Mouse (Mus musculus) kidney, adult 2 months (tissue): Measurements from ENCODE around the gene Tmem130.

Source experiments
- CTCF ChIP-seq: fragments of 200-500 bp; conservative IDR thresholded peaks from 2 replicates; pipeline ENCODE4 v1.5.1; 2011; ENCODE audit warnings: low read depth, mild to moderate bottlenecking, control low read depth, low read length, moderate library complexity, mixed read lengths; ENCODE audit not compliant: insufficient read depth, insufficient read length
- POLR2A ChIP-seq: fragments of 200-500 bp; IDR thresholded peaks from one replicate; pipeline ENCODE4 v1.6.1; 2011; ENCODE audit warnings: low read depth, low read length, control low read depth

- TF ChIP-seq CTCF (no peak), POLR2A (no peak)
Observed at GRCm38 (mm10) chr5:144761161-144761868, at the start of gene Tmem130.
